Mouse (Mus musculus) intestine, embryonic 16.5 days (tissue): ENCODE measurements around the gene Prkg1. TPM values are rescaled to one million over a fixed set of nuclear protein-coding genes. Genes with fewer than 3 reads are reported as not detected.

Source experiments
- ATAC-seq: fragments of 200-750 bp; cut with Nextera tagmentation; 2 replicates; pipeline ENCODE4 v1.8.0; 2017; ENCODE audit warnings: moderate TSS enrichment, moderate library complexity
- H3K27ac ChIP-seq: fragments of 300-500 bp; sonication (generic); 2 replicates; pipeline ENCODE4 v1.5.1; 2014; ENCODE audit warnings: mild to moderate bottlenecking, low read length
- H3K27me3 ChIP-seq: fragments of 300-500 bp; sonication (generic); replicated peaks from 2 replicates; pipeline ENCODE4 v1.6.1; 2014; ENCODE audit warnings: low read length, control low read depth, mixed read lengths; ENCODE audit not compliant: control insufficient read depth, insufficient read depth
- H3K36me3 ChIP-seq: fragments of 300-500 bp; sonication (generic); 2 replicates; pipeline ENCODE4 v1.6.1; 2014; ENCODE audit warnings: low read length, control low read depth; ENCODE audit not compliant: control insufficient read depth, insufficient read depth
- H3K4me1 ChIP-seq: fragments of 300-500 bp; sonication (generic); 2 replicates; pipeline ENCODE4 v1.6.1; 2014; ENCODE audit warnings: low read length, control low read depth, mixed read lengths; ENCODE audit not compliant: control insufficient read depth, insufficient read depth
- H3K4me2 ChIP-seq: fragments of 300-500 bp; sonication (generic); 2 replicates; pipeline ENCODE4 v1.6.1; 2014; ENCODE audit warnings: low read depth, low read length, control low read depth
- H3K4me3 ChIP-seq: fragments of 300-500 bp; sonication (generic); 2 replicates; pipeline ENCODE4 v1.5.1; 2014; ENCODE audit warnings: mild to moderate bottlenecking, low read length
- H3K9ac ChIP-seq: fragments of 300-500 bp; sonication (generic); 2 replicates; pipeline ENCODE4 v1.6.1; 2014; ENCODE audit warnings: low read depth, low read length
- H3K9me3 ChIP-seq: fragments of 300-500 bp; sonication (generic); 2 replicates; pipeline ENCODE4 v1.6.1; 2016; ENCODE audit warnings: low read length, control low read depth; ENCODE audit not compliant: control insufficient read depth
- WGBS: fragments of 180-500 bp; shearing (Covaris S2); extraction: QIAGEN DNeasy Blood & Tissue Kit; methylation state at CpG from one replicate; pipeline ENCODE4 v1.1.7; 2014; 5-methylcytosine and 5-hydroxymethylcytosine counted together
- polyA plus RNA-seq: library from polyadenylated mRNA; unstranded; fragments of >200 nt; fragmentation: Nextera tagmentation; extraction: Ambion mirVana; gene quantifications from 2 replicates; pipeline ENCODE4 v1.2.1, GENCODE M21; 2015

Prkg1 gene
- polyA plus RNA-seq, 1 experiment from 2014 or later, result 6.6 TPM

DNA sequence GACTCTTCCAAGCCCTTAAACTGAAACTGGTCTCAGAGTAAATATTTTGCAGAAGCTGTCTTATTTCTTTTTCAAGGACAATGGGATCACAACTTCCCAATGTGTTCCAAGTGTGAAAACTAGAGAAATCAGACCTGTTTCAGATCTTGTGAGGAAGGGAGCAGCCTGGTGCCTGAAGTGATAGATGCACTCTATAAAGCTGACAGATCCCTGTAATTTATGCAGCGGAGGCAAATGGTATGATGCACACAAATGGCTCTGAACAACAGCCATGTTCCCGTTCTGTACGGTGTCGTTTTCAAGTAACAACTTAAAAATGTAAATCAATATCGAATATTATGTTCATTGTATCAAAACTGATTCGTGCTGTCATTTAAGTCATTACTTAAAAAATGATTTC lies 1076.9 kb downstream of the Prkg1 start:
- no peaks in the 10 kb centered on the region for H3K4me1 ChIP-seq
- no peaks in the 10 kb centered on the region for H3K27me3 ChIP-seq
- no peak overlapping the region for H3K27ac ChIP-seq
- WGBS, result 68% methylated on average over 6 of the region's 6 CpGs
- no peak overlapping the region for H3K4me2 ChIP-seq
- no peak overlapping the region for H3K4me3 ChIP-seq
- no peak overlapping the region for H3K9ac ChIP-seq
- H3K36me3 ChIP-seq, result no peaks in the 10 kb centered on the region
- ATAC-seq, result no peak
- H3K9me3 ChIP-seq, result no peaks in the 10 kb centered on the region

DNA sequence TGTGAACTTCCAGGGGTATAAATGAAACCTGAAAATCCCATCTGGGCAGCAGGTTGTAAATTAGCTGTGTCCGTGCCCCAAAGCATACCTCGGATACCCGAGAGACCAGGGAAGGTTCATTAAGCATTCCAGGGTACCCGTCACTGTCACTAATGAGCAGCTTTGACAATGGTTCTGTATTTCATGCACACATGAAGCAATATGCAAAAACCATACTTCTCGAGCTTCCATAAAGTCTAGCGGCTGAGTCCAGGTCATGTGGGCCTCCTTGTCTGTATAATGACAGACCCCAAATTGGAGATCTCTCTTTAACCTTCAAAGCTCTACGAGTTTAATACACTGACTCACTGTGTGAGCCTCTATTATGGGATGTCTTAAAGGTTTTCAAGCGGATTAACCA lies 1088.5 kb downstream of the Prkg1 start:
- H3K9me3 ChIP-seq, result no peaks in the 10 kb centered on the region
- H3K9ac ChIP-seq, result no peak overlapping the region
- H3K27me3 ChIP-seq, result no peaks in the 10 kb centered on the region
- H3K4me1 ChIP-seq, result no peaks in the 10 kb centered on the region
- ATAC-seq, result no peak
- H3K27ac ChIP-seq, result no peak overlapping the region
- H3K4me2 ChIP-seq, result no peak overlapping the region
- 77% methylated on average over 8 of the region's 8 CpGs for WGBS
- H3K36me3 ChIP-seq, result no peaks in the 10 kb centered on the region
- no peak overlapping the region for H3K4me3 ChIP-seq

DNA sequence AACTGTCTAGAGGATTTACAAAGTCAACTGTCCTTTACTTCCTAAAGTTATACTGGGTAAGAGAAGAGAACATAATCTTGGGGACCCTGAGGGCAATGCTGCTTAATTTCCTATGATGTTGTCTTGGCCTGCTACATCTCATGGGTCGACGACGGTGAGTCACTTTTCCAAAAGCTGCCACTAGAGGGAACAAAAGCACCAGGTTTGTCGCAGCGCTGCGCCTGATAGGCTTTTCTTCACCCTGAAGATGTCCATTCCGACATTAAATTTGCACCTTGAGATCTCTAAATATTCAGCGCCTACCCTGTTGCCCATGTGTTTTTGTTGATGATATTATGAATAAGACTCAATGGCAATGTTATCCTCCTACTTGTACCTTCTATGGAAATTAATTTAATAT lies 1100.6 kb downstream of the Prkg1 start:
- H3K4me1 ChIP-seq, result no peaks in the 10 kb centered on the region
- H3K27me3 ChIP-seq, result no peaks in the 10 kb centered on the region
- no peak for ATAC-seq
- H3K36me3 ChIP-seq, result no peaks in the 10 kb centered on the region
- H3K27ac ChIP-seq, result no peak overlapping the region
- WGBS, result 5% methylated on average over 8 of the region's 8 CpGs
- H3K9me3 ChIP-seq, result no peaks in the 10 kb centered on the region
- no peak overlapping the region for H3K9ac ChIP-seq
- H3K4me2 ChIP-seq, result no peak overlapping the region
- no peak overlapping the region for H3K4me3 ChIP-seq

DNA sequence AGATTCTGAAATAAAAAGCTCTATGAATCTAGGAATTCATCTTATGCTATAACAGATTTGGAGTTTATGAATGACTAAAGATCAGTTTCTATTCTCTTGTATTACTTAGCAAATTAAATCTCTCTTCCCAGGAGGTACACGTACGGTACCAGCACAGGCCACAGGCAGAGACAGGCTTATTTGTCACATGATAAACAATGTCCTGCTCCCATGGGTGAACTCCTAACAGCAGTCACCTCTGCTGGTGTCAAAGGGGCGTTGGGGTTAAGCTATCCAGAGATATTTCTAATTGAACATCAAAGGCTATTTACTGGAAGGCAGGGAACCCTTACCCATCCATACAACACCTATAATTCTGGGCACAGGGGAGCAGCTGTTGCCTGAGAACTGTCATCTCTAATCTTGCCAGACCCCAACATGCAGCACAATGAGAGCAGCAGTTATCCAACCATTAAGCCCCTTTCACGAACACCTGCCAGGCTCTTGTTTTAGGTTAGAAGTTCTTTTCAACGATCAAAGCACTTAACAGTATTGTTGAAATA lies 1122.1 kb downstream of the Prkg1 start:
- no peak overlapping the region for H3K4me3 ChIP-seq
- no peak for ATAC-seq
- H3K4me1 ChIP-seq, result no peaks in the 10 kb centered on the region
- no peak overlapping the region for H3K27ac ChIP-seq
- H3K27me3 ChIP-seq, result no peaks in the 10 kb centered on the region
- H3K36me3 ChIP-seq, result no peaks in the 10 kb centered on the region
- no peaks in the 10 kb centered on the region for H3K9me3 ChIP-seq
- 54% methylated on average over 5 of the region's 5 CpGs for WGBS
- no peak overlapping the region for H3K4me2 ChIP-seq
- H3K9ac ChIP-seq, result no peak overlapping the region

DNA sequence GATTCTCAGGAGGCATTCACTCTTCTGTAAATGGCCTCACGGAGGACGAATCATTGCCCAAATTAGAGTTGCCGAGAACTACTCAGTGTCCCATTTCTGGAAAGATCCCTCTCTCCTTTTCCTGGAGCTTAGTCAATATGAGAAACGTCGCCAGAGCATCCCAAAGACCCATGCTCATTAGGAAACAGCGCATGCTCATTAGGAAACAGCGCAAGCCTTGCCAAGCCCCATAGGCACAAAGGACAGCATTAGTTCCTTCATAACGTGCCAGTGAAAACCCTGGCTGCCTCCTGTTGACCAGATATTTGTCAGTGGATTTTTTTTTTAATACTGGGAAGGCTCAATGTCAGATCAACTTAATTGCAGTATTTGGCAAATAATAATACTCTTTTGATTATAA lies 1127.4 kb downstream of the Prkg1 start:
- Histone ChIP-seq H3K4me2 (no peak overlapping the region), H3K27ac (no peak overlapping the region), H3K9ac (no peak overlapping the region), H3K4me3 (no peak overlapping the region), H3K4me1 (no peaks in the 10 kb centered on the region), H3K36me3 (no peaks in the 10 kb centered on the region), H3K9me3 (no peaks in the 10 kb centered on the region), H3K27me3 (no peaks in the 10 kb centered on the region)
- no peak for ATAC-seq
- WGBS, result 83% methylated on average over 8 of the region's 8 CpGs

DNA sequence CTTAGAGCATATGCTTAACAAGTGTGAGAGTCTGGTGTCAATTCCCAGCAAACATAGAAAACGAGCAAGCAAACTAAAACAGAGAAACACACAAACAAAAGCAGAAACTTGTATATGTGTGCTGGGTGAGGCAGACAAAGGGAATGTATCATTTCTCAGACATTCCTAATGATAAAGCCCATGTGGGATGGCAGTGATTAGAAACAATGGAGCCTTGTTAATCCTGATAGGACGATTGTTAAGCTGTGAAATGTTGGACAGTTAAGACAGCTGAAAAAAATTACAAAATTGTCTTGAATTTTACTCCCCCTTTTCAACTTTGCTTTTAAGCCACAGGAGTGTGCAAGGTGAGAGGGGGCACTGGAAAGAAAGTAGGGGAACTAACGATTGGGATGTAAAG lies 1133.8 kb downstream of the Prkg1 start:
- H3K9me3 ChIP-seq, result no peaks in the 10 kb centered on the region
- no peaks in the 10 kb centered on the region for H3K36me3 ChIP-seq
- no peaks in the 10 kb centered on the region for H3K4me1 ChIP-seq
- H3K27me3 ChIP-seq, result no peaks in the 10 kb centered on the region
- no peak overlapping the region for H3K4me2 ChIP-seq
- no peak overlapping the region for H3K27ac ChIP-seq
- H3K9ac ChIP-seq, result no peak overlapping the region
- no peak overlapping the region for H3K4me3 ChIP-seq
- no peak for ATAC-seq
- WGBS, result 61% methylated on average over 3 of the region's 3 CpGs

DNA sequence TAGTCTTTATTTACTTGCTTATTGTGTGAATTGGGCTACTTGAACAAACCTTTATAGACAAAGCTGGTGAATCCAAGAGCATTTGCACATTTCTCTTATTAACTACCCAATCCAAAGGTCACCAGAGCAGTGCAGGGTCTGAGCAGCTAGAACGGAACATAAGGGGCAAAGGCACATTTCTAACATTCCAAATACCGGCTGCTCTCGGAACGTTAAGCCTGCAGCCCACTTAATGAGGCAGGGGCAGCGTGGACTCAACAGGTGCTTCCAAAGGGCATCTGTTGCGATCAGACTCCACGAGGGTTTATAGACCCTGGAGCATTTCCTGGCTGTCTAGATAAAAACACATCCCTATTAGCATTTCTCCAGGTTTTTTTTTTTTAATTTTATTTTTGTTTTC lies 1138.8 kb downstream of the Prkg1 start:
- no peak for ATAC-seq
- Histone ChIP-seq H3K4me3 (no peak overlapping the region), H3K4me1 (no peaks in the 10 kb centered on the region), H3K9ac (no peak overlapping the region), H3K27ac (no peak overlapping the region), H3K27me3 (no peaks in the 10 kb centered on the region), H3K36me3 (no peaks in the 10 kb centered on the region), H3K9me3 (no peaks in the 10 kb centered on the region), H3K4me2 (no peak overlapping the region)
- 30% methylated on average over 7 of the region's 7 CpGs for whole genome bisulfite sequencing

DNA sequence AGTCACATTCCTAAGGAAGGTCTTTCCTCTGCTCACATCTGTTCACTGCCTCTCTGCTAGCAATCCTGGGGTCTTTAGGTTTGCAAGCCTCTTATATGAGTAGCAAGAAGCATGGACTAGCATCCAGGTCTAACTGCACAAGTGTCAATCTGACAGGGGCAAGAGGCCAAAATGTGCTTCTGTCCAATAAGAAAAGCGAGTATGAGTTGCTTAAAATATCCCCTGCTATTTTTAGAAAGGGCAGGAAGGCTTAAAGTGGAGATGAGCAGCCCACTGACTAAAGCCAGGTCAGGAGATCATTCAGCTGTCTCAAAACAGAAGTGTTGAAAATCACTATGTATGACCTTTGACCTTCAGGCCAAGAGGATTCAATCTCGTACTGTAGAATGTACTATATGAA lies 1139.4 kb downstream of the Prkg1 start:
- H3K4me3 ChIP-seq, result no peak overlapping the region
- no peaks in the 10 kb centered on the region for H3K4me1 ChIP-seq
- WGBS, result 58% methylated on average over 2 of the region's 2 CpGs
- no peaks in the 10 kb centered on the region for H3K9me3 ChIP-seq
- no peak overlapping the region for H3K27ac ChIP-seq
- no peaks in the 10 kb centered on the region for H3K27me3 ChIP-seq
- no peak for ATAC-seq
- H3K9ac ChIP-seq, result no peak overlapping the region
- no peaks in the 10 kb centered on the region for H3K36me3 ChIP-seq
- H3K4me2 ChIP-seq, result no peak overlapping the region

DNA sequence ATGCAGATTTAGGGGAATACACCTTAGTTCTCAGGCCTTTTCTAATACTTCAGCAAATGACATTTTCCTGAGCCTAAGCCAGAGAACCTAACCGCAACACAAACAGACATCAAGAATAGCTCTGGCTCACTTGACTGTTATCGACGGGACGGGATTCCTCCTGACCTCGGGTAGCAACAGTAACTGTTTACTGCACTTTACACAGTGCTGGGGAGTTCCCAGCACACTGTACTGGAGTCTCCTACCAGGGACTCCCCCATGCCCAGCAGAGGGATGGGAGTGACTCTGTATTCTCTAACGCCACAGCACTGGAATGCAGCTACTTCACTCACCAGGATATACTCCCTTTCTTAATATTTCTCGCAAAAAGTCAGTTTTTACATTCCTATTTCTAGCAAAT lies 1141.2 kb downstream of the Prkg1 start:
- H3K4me1 ChIP-seq, result no peaks in the 10 kb centered on the region
- no peaks in the 10 kb centered on the region for H3K27me3 ChIP-seq
- H3K4me3 ChIP-seq, result no peak overlapping the region
- no peak overlapping the region for H3K27ac ChIP-seq
- H3K4me2 ChIP-seq, result no peak overlapping the region
- no peaks in the 10 kb centered on the region for H3K36me3 ChIP-seq
- 60% methylated on average over 7 of the region's 7 CpGs for WGBS
- H3K9me3 ChIP-seq, result no peaks in the 10 kb centered on the region
- no peak for ATAC-seq
- no peak overlapping the region for H3K9ac ChIP-seq

DNA sequence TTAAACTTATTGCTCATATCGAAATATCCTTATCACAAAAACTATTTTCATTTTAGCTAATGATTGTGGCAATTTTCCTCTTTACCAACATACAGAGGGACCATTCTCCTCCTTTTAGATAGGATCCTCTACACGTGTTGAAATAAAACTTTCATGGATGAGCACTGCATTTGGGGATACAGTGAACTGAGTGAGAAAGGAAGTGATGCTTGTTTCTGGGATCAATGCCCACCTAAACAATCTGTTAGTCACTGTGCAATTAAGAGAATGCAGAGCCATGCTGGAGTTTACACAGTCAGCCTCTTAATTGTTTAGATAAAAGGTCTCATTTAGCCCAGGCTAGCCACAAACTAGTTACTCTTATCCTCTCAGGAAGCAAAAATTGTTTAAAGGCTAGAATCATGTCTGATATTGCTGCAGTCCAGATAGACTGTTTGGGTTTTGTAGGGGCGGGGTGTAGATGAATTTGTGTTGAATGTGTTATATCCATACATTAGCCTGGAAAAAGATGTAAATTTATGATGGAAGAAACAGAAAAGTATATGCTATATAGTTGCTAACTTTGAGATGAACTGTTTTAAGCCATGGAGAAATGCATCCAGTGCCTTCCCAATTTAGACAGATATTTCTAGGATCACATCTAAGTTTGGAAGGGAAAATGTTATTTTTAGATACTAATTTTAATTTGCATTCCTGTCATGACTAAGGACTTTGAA lies 1151.5 kb downstream of the Prkg1 start:
- no peak overlapping the region for H3K27ac ChIP-seq
- no peaks in the 10 kb centered on the region for H3K9me3 ChIP-seq
- no peak overlapping the region for H3K4me3 ChIP-seq
- H3K27me3 ChIP-seq, result no peaks in the 10 kb centered on the region
- 82% methylated on average over 3 of the region's 3 CpGs for WGBS
- no peak for ATAC-seq
- no peak overlapping the region for H3K4me2 ChIP-seq
- H3K9ac ChIP-seq, result no peak overlapping the region
- no peaks in the 10 kb centered on the region for H3K36me3 ChIP-seq
- H3K4me1 ChIP-seq, result no peaks in the 10 kb centered on the region
